Mouse (Mus musculus) lung, adult 2 months (tissue): ENCODE results near the gene Ros1. TPM values are rescaled to one million over a fixed set of nuclear protein-coding genes. Genes with fewer than 3 reads are reported as not detected.

Experiments used
- DNase-seq: peaks from one replicate; pipeline ENCODE4 v3.0.0; 2022
- H3K4me1 ChIP-seq: fragments of 200-500 bp; 2 replicates; pipeline ENCODE4 v1.6.1; 2011; ENCODE audit warnings: low read length; ENCODE audit not compliant: control insufficient read depth, insufficient read depth
- H3K4me3 ChIP-seq: fragments of 200-500 bp; replicated peaks from 2 replicates; pipeline ENCODE3; 2011; ENCODE audit warnings: low read depth, mild to moderate bottlenecking, control low read depth, low read length; ENCODE audit errors: extremely low read depth
- CTCF ChIP-seq: fragments of 200-500 bp; IDR thresholded peaks from 2 replicates; pipeline ENCODE4 v1.5.1; 2011; ENCODE audit warnings: mild to moderate bottlenecking, low read length, control low read depth; ENCODE audit not compliant: insufficient read depth
- POLR2A ChIP-seq: fragments of 200-500 bp; IDR thresholded peaks from 2 replicates; pipeline ENCODE4 v1.6.1; 2011; ENCODE audit warnings: low read depth, mild to moderate bottlenecking, control low read depth, low read length, borderline replicate concordance; ENCODE audit errors: extremely low read depth
- WGBS: fragments of 180-500 bp; shearing (Covaris S2); methylation state at CpG from one replicate; pipeline ENCODE4 v1.1.7; 2018; 5-methylcytosine and 5-hydroxymethylcytosine counted together
- polyA plus RNA-seq: library from polyadenylated mRNA; depleted of rRNA; stranded (reverse); fragments of >200 nt; gene quantifications from 2 replicates; pipeline ENCODE4 v1.2.3, GENCODE M21; 2012

The Ros1 gene
- polyA plus RNA-seq, 1 experiment = 0.38 TPM

- Histone ChIP-seq H3K4me3 (no peak overlapping the region), H3K4me1 (no peaks in the 10 kb centered on the region)
- no peak for TF ChIP-seq CTCF
- no peak for TF ChIP-seq POLR2A
- DNase-seq = no peak
- WGBS = 34% methylated on average over 3 of the region's 3 CpGs
These were observed 34.4 kb downstream of the Ros1 start for GRCm38 (mm10) chr10:52160604-52161003.

DNA sequence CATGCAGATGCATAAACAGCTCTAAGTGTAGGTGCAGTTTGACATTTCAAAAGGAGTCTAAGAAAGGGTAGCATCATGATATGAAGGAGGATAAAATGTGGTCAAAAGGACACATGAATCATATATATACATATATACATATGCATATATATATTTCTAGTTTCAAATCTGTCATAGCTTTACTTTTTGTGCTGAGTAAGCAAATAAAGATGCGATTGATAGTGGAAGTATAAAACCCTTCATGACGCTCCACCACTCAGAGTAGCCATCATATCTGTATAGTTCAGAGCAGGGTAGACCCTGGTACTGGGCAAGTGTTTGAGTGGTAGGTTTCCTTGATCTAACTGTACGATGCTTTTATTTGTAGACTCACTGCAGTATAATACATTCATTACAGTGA, 35.3 kb downstream of the Ros1 start:
- Histone ChIP-seq H3K4me1 (no peaks in the 10 kb centered on the region), H3K4me3 (no peak overlapping the region)
- 86% methylated on average over 3 of the region's 3 CpGs for WGBS
- DNase-seq = no peak
- TF ChIP-seq CTCF (no peak), POLR2A (no peak)

- TF ChIP-seq CTCF (no peak), POLR2A (no peak)
- no peak for DNase-seq
- Histone ChIP-seq H3K4me3 (no peak overlapping the region), H3K4me1 (no peaks in the 10 kb centered on the region)
- 27% methylated on average over 4 of the region's 4 CpGs for WGBS
These were observed 61.5 kb downstream of the Ros1 start for GRCm38 (mm10) chr10:52133354-52134074.

DNA sequence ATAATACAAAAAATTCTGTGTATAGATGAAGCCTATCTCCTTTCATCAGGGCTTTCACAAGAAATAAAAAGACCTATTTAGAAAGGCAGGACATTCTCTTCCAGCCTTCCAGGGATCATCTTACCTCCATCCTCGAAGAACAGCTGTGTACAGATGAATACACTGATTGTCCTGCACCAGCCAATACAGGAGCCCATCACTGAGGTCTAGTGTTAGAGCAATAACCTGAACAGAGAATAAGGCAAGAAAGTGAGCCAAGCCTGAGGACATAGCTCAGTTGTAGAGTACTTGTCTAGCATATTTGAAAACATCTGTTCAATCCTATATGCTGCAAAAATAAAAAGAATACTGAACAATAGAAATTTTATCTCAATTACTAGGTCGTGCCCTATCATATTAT, 64.3 kb downstream of the Ros1 start:
- H3K4me1 ChIP-seq = no peaks in the 10 kb centered on the region
- H3K4me3 ChIP-seq = no peak overlapping the region
- WGBS = 58% methylated on average over 2 of the region's 2 CpGs

GRCm38 (mm10) chr10:52128874-52129412, 66.1 kb downstream of the Ros1 start:
- no peak for TF ChIP-seq CTCF
- TF ChIP-seq POLR2A = no peak
- 49% methylated on average over 5 of the region's 5 CpGs for WGBS
- no peak overlapping the region for H3K4me3 ChIP-seq
- H3K4me1 ChIP-seq = no peaks in the 10 kb centered on the region
- no peak for DNase-seq

More for the DNA sequence above, 64.3 kb downstream of the Ros1 start:
- no peak for DNase-seq
- no peak for TF ChIP-seq CTCF
- TF ChIP-seq POLR2A = no peak

DNA sequence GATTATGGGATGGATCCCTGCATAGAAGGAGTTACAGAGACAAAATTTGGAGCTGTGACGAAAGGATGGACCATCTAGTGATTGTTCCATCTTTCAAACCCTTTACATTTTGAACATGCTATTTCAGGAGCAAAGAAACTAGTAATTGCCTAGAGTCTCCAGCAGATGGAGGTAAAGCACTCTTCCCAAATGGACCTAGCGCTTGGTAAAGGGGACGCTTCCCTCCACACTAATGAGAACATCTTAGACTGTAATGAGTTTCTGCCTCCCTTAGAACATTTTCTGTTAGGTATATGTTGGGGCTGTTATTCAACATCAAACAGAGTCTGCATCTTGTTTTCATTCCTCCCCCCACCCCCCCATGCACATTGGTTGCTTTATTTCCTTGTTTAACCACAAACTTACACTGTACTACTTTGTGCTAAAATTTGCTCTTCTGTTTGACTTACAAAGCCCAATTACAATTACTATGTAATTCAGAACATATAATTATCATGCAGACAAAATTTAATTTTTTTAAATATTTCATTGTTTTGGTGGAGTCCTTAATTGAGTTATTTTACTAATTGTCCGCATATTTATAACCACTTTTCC, 88.8 kb downstream of the Ros1 start:
- H3K4me1 ChIP-seq = no peaks in the 10 kb centered on the region
- TF ChIP-seq POLR2A (no peak), CTCF (peak; percentile 36; the same call in 1 of the 2 replicates)
- 37% methylated on average over 4 of the region's 4 CpGs for WGBS
- no peak for DNase-seq
- no peak overlapping the region for H3K4me3 ChIP-seq

GRCm38 (mm10) chr10:52101273-52101672, 93.8 kb downstream of the Ros1 start:
- TF ChIP-seq POLR2A = no peak
- TF ChIP-seq CTCF = no peak
- H3K4me3 ChIP-seq = no peak overlapping the region
- WGBS = 66% methylated on average over 1 of the region's 1 CpGs
- H3K4me1 ChIP-seq = no peaks in the 10 kb centered on the region
- no peak for DNase-seq

- TF ChIP-seq POLR2A (no peak), CTCF (no peak)
- no peak for DNase-seq
- Histone ChIP-seq H3K4me1 (no peaks in the 10 kb centered on the region), H3K4me3 (no peak overlapping the region)
- WGBS = 79% methylated on average over 4 of the region's 4 CpGs
These were observed 102.9 kb downstream of the Ros1 start for GRCm38 (mm10) chr10:52092181-52092580.

DNA sequence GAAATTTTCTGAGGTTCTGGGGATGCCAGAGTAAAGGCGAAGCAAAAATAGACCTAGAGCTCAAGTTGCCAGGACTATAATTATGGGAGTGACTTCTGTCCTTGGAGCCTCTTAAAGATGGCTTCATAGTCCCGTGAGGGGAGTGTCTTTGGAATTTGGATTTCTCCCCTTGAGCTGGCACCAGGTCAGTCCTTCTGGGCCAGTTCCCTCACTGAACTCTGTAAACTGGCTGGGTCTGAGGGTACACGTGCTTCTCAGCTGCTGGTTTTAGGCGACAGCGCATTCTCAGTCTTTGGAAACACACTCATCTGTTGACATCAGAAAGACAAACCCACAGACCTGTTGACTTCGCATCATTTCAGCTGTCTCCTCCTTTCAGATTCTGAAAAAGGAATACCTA, 108.4 kb downstream of the Ros1 start:
- TF ChIP-seq CTCF = no peak
- no peak for TF ChIP-seq POLR2A
- Histone ChIP-seq H3K4me3 (no peak overlapping the region), H3K4me1 (no peaks in the 10 kb centered on the region)
- WGBS = 76% methylated on average over 6 of the region's 6 CpGs
- DNase-seq = no peak

DNA sequence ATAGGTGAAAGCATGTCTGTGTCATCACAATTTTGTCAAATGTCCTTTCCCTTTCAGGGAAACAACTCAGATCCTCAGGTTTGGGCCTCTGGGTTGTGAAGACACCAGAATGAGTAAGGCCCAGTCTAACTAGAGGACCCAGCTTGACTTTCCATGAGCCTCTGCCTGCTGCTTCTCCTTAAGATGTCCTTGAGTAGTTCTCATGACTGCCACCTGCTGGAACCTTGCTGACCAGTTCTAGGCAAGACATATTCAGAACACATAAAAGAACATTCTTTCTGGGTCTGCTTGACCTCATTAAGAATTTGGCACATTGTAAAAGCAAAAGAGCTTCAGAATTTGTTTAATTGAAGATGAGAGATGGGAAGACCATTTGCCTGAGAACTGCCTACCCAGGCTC, 122.6 kb downstream of the Ros1 start:
- DNase-seq = peak; percentile 14
- no peaks in the 10 kb centered on the region for H3K4me1 ChIP-seq
- no peak for TF ChIP-seq POLR2A
- peak; percentile 30; the same call in 1 of the 2 replicates for TF ChIP-seq CTCF
- H3K4me3 ChIP-seq = no peak overlapping the region
